Mouse (Mus musculus): Measurements from ENCODE around the gene Trafd1. TPM values are rescaled to one million over a fixed set of nuclear protein-coding genes. Genes with fewer than 3 reads are reported as not detected.

Trafd1 gene
- 86.9 and 94.6 TPM in 2 replicates for polyA plus RNA-seq (2014; fragmentation: Nextera tagmentation; extraction: Ambion mirVana)

DNA sequence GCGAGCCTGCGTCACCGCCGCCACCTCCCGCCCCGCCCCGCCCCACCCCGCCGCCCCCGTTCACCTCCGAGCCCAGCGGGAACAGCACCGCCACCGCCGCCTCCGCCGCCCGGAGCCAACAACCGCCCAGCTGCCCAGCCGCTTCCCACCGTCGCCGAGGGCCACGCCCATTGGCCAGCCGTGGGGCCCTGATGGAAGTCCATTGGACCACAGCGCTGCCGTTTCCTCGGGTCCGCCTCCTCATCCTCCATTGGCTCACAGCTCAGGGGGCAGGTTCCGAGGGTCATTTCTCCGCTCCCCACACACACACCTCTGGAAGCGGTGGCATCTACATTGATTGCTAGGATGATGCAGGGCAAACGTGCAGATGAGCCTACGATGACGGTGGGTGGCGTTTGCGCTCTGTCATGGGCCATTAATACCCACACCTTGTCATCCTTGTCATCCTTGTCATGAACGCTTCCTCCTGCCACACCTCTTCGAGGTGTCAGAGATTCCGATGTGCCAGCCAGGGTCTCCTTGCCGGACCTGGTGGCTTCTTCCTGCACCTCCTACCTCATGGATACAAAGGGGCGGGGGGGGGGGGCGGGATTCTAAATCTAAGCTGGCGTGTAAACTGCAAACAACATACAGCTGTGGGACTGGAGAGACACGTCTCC, at the start of gene Trafd1:
TSS of gene Trafd1 (minus strand) at position 172 of the 659 bp plus-strand sequence.
- Histone ChIP-seq H3K27ac (ENCODE audit: low read depth, low read length) (peak within 1 kb of the TSS; percentile 72), H3K4me3 (ENCODE audit: low read depth, low read length) (peak within 1 kb of the TSS; percentile 69), H3K9ac (ENCODE audit: low read length) (peak within 1 kb of the TSS; percentile 79), H3K27me3 (ENCODE audit: control insufficient read depth, insufficient read depth, low read length) (no peaks in the 10 kb centered on the region), H3K9me3 (ENCODE audit: control insufficient read depth, low read length) (no peaks in the 10 kb centered on the region), H3K4me2 (ENCODE audit: low read depth) (peak within 1 kb of the TSS; percentile 56), H3K4me1 (ENCODE audit: control insufficient read depth, insufficient read depth, low read length) (no peaks in the 10 kb centered on the region), H3K36me3 (ENCODE audit: control insufficient read depth, insufficient read depth, low read length) (peaks cover 7% of the 10 kb centered on the region)
- DNase-seq (ENCODE audit: low spot score) (peak; percentile 95), ATAC-seq (ENCODE audit: insufficient read depth, low FRiP score, low TSS enrichment) (peak; percentile 97)
- WGBS = 2% methylated on average over 20 of the region's 45 CpGs

DNA sequence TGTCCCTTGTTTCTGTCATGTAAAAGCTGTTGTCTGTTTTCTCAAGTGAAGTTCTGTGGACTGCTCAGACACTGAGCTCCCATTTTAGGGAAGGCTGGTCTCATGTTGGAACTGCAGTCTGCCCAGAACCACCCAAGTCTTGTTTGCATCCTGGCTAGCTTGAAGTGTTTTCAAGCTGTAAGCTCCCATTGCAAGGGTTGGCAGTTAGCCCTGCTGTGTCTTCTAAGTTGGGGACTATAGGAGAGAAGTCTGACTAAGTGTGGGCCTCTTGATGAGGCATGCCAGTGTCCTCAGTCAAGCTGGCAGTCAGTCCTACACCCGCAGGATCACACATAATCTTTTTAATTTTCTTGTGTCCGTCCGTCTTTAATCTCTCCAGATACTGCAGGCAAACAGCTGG, 43.5 kb upstream of the Trafd1 start:
- Histone ChIP-seq H3K9ac (ENCODE audit: low read length) (no peak overlapping the region), H3K27ac (ENCODE audit: low read depth, low read length) (no peak overlapping the region), H3K36me3 (ENCODE audit: control insufficient read depth, insufficient read depth, low read length) (peaks cover 54% of the 10 kb centered on the region), H3K9me3 (ENCODE audit: control insufficient read depth, low read length) (no peaks in the 10 kb centered on the region), H3K4me3 (ENCODE audit: low read depth, low read length) (no peak overlapping the region), H3K4me1 (ENCODE audit: control insufficient read depth, insufficient read depth, low read length) (no peaks in the 10 kb centered on the region), H3K4me2 (ENCODE audit: low read depth) (no peak overlapping the region), H3K27me3 (ENCODE audit: control insufficient read depth, insufficient read depth, low read length) (no peaks in the 10 kb centered on the region)
- DNase-seq (ENCODE audit: low spot score) = no peak
- ATAC-seq (ENCODE audit: insufficient read depth, low FRiP score, low TSS enrichment) = no peak
- 94% methylated on average over 3 of the region's 3 CpGs for WGBS

DNA sequence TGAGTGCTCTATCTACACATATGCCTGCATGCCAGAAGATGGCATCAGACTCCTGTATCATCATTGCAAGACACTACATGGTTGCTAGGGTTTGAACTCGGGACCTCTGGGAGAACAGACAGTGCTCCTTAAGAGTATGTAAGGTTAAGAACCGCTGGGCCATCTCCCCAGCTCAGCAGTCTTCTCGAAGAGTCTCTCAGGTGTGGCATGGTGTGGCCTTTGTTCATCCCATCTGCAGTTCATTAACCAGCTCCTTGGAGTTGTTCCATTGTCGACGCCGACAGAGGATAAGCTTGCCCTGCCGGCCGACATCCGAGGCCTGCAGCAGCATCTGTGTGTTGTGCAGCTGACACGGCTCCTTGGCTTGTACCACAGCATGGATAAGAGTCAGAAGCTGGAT, 37.9 kb upstream of the Trafd1 start:
- DNase-seq (ENCODE audit: low spot score) = no peak
- H3K9ac ChIP-seq (ENCODE audit: low read length) = no peak overlapping the region
- no peak overlapping the region for H3K27ac ChIP-seq (ENCODE audit: low read depth, low read length)
- 94% methylated on average over 10 of the region's 10 CpGs for WGBS
- no peak for ATAC-seq (ENCODE audit: insufficient read depth, low FRiP score, low TSS enrichment)
- no peaks in the 10 kb centered on the region for H3K27me3 ChIP-seq (ENCODE audit: control insufficient read depth, insufficient read depth, low read length)
- H3K36me3 ChIP-seq (ENCODE audit: control insufficient read depth, insufficient read depth, low read length) = peaks cover 42% of the 10 kb centered on the region
- no peak overlapping the region for H3K4me3 ChIP-seq (ENCODE audit: low read depth, low read length)
- no peak overlapping the region for H3K4me2 ChIP-seq (ENCODE audit: low read depth)
- no peaks in the 10 kb centered on the region for H3K9me3 ChIP-seq (ENCODE audit: control insufficient read depth, low read length)
- no peaks in the 10 kb centered on the region for H3K4me1 ChIP-seq (ENCODE audit: control insufficient read depth, insufficient read depth, low read length)

DNA sequence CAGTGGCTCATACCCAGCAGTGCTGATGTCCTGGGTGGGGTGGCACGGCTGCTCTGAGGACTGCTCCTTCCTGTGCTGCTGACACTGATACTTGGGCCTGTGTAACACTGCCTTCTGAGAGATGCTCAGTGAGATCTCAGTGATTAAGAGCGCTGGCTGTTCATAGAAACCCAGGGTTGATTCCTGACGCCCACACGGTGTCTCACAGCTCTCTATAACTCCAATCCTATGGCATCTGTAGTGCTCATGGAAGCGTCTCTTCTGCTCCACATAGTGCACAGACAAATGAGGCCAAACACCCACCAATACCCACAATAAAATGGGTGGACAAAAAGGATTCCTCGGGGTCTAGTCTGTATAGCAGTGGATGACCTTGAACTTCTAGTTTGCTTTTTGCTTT, 37.4 kb upstream of the Trafd1 start:
- no peaks in the 10 kb centered on the region for H3K27me3 ChIP-seq (ENCODE audit: control insufficient read depth, insufficient read depth, low read length)
- peaks cover 44% of the 10 kb centered on the region for H3K36me3 ChIP-seq (ENCODE audit: control insufficient read depth, insufficient read depth, low read length)
- 93% methylated on average over 6 of the region's 6 CpGs for whole genome bisulfite sequencing
- no peak overlapping the region for H3K4me3 ChIP-seq (ENCODE audit: low read depth, low read length)
- DNase-seq (ENCODE audit: low spot score) = no peak
- no peak for ATAC-seq (ENCODE audit: insufficient read depth, low FRiP score, low TSS enrichment)
- no peak overlapping the region for H3K27ac ChIP-seq (ENCODE audit: low read depth, low read length)
- no peaks in the 10 kb centered on the region for H3K4me1 ChIP-seq (ENCODE audit: control insufficient read depth, insufficient read depth, low read length)
- H3K9ac ChIP-seq (ENCODE audit: low read length) = no peak overlapping the region
- H3K9me3 ChIP-seq (ENCODE audit: control insufficient read depth, low read length) = no peaks in the 10 kb centered on the region
- no peak overlapping the region for H3K4me2 ChIP-seq (ENCODE audit: low read depth)

DNA sequence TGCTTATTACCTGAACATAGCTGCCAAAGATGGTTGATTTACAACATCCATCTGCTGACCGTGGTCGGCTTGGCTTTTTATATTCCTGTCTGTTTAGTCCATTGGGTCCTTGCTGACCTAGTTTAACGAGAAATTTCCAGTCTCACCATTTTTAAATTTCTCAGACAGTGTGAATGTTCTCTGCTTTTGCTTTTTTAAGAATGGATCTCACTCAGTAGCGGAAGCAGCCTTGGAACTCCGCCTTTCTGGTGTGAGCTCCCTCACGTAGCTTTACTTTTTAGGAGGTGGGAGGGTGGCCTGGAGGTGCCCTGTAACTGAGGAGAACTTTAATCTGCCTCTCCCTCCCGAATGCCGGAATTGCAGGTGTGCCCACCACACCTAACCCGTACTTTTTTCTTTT, 35.3 kb upstream of the Trafd1 start:
- ATAC-seq (ENCODE audit: insufficient read depth, low FRiP score, low TSS enrichment) = no peak
- Histone ChIP-seq H3K4me3 (ENCODE audit: low read depth, low read length) (no peak overlapping the region), H3K4me1 (ENCODE audit: control insufficient read depth, insufficient read depth, low read length) (no peaks in the 10 kb centered on the region), H3K4me2 (ENCODE audit: low read depth) (no peak overlapping the region), H3K27me3 (ENCODE audit: control insufficient read depth, insufficient read depth, low read length) (no peaks in the 10 kb centered on the region), H3K27ac (ENCODE audit: low read depth, low read length) (no peak overlapping the region), H3K9ac (ENCODE audit: low read length) (no peak overlapping the region), H3K9me3 (ENCODE audit: control insufficient read depth, low read length) (no peaks in the 10 kb centered on the region), H3K36me3 (ENCODE audit: control insufficient read depth, insufficient read depth, low read length) (peaks cover 39% of the 10 kb centered on the region)
- 95% methylated on average over 9 of the region's 9 CpGs for WGBS
- no peak for DNase-seq (ENCODE audit: low spot score)

DNA sequence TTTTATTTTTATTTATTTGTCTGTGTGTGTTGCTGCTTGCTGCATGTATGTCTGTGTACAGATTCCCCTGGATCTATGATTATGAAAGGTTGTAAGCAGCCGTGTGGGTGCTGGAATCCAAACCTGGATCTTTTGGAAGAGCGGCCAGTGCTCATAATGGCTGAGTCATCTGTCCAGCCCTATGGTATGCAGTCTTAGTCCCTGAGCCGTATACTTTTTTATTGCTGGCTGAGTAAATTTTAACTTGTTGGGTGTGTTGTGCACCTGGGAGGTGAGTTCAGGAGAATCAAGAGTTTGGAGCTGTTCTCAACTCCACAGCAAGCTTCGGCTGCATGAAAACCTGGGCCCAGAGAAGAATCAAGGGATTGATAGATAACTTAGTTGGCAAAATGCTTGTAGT, 25.5 kb upstream of the Trafd1 start:
- ATAC-seq (ENCODE audit: insufficient read depth, low FRiP score, low TSS enrichment) (no peak), DNase-seq (ENCODE audit: low spot score) (no peak)
- Histone ChIP-seq H3K4me2 (ENCODE audit: low read depth) (no peak overlapping the region), H3K9me3 (ENCODE audit: control insufficient read depth, low read length) (no peaks in the 10 kb centered on the region), H3K4me3 (ENCODE audit: low read depth, low read length) (no peak overlapping the region), H3K27me3 (ENCODE audit: control insufficient read depth, insufficient read depth, low read length) (no peaks in the 10 kb centered on the region), H3K9ac (ENCODE audit: low read length) (no peak overlapping the region), H3K27ac (ENCODE audit: low read depth, low read length) (no peak overlapping the region), H3K36me3 (ENCODE audit: control insufficient read depth, insufficient read depth, low read length) (peaks cover 21% of the 10 kb centered on the region), H3K4me1 (ENCODE audit: control insufficient read depth, insufficient read depth, low read length) (no peaks in the 10 kb centered on the region)
- WGBS = 96% methylated on average over 4 of the region's 4 CpGs

DNA sequence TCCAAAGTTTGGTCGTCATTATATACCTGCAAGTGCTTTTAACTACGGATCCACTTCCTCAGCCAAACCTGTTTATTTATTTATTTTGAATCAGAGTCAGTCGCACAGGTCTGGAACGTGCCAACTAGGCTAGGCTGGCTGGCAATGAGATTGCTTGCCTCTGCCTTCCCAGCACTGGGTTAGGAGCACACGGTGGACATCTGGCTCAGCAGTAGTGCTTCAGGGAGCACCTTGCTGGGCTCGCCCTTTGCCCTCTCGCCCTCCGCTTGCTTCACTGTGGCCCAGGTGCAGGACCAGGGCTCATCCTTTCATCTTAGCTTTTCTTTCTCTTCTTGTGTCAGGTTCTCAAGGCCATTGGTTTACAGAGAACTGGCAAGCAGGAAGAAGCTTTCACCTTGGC, 22.4 kb upstream of the Trafd1 start:
- H3K9ac ChIP-seq (ENCODE audit: low read length) = no peak overlapping the region
- 93% methylated on average over 8 of the region's 8 CpGs for WGBS
- no peak for DNase-seq (ENCODE audit: low spot score)
- peaks cover 8% of the 10 kb centered on the region for H3K36me3 ChIP-seq (ENCODE audit: control insufficient read depth, insufficient read depth, low read length)
- H3K27ac ChIP-seq (ENCODE audit: low read depth, low read length) = no peak overlapping the region
- no peak overlapping the region for H3K4me3 ChIP-seq (ENCODE audit: low read depth, low read length)
- no peaks in the 10 kb centered on the region for H3K9me3 ChIP-seq (ENCODE audit: control insufficient read depth, low read length)
- H3K4me2 ChIP-seq (ENCODE audit: low read depth) = no peak overlapping the region
- no peaks in the 10 kb centered on the region for H3K4me1 ChIP-seq (ENCODE audit: control insufficient read depth, insufficient read depth, low read length)
- H3K27me3 ChIP-seq (ENCODE audit: control insufficient read depth, insufficient read depth, low read length) = no peaks in the 10 kb centered on the region
- ATAC-seq (ENCODE audit: insufficient read depth, low FRiP score, low TSS enrichment) = no peak

DNA sequence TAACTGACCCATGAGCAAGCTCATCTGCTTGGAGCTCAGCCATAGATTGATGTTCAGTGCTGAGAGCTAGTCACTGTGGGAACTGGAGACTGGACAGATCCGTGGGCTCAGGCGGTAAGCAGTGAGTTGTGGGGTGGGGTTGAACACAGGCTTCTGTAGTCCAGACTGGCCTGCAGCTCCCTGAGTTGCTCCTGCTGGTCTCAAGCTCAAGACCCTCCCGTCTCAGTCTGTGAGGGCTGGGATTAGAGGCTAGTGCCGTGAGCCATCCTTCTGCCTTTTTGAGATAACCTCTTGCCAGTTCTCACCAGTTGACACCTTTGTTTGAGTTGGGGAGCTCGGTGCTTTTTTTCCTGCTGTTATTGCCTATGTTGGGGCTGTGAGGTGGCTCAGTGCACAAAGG, 15.4 kb upstream of the Trafd1 start:
- no peak overlapping the region for H3K4me2 ChIP-seq (ENCODE audit: low read depth)
- H3K4me3 ChIP-seq (ENCODE audit: low read depth, low read length) = no peak overlapping the region
- ATAC-seq (ENCODE audit: insufficient read depth, low FRiP score, low TSS enrichment) (no peak), DNase-seq (ENCODE audit: low spot score) (no peak)
- no peaks in the 10 kb centered on the region for H3K9me3 ChIP-seq (ENCODE audit: control insufficient read depth, low read length)
- 91% methylated on average over 5 of the region's 5 CpGs for WGBS
- no peak overlapping the region for H3K27ac ChIP-seq (ENCODE audit: low read depth, low read length)
- H3K4me1 ChIP-seq (ENCODE audit: control insufficient read depth, insufficient read depth, low read length) = peaks cover 6% of the 10 kb centered on the region; the same call in 1 of the 2 replicates
- H3K9ac ChIP-seq (ENCODE audit: low read length) = no peak overlapping the region
- no peaks in the 10 kb centered on the region for H3K27me3 ChIP-seq (ENCODE audit: control insufficient read depth, insufficient read depth, low read length)
- no peaks in the 10 kb centered on the region; the same call in 1 of the 2 replicates for H3K36me3 ChIP-seq (ENCODE audit: control insufficient read depth, insufficient read depth, low read length)

DNA sequence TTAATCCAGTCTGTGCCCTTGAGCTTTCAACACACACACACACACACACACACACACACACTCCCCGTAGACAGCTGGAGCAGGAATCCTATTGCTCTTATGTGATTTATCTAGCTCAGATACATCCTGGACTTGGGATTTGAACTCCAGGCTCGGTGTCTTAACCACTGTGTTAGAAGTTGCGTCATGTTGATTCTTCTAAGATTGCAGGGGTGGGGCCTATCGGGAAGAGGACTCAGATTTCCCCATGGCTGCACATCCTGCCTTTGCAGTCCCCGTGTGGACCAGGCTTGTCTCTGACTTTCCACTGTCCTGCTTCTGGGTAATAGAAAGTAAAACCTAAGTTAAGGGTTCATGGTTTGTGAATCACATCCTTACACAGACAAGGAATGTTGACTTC, 14.6 kb upstream of the Trafd1 start:
- Histone ChIP-seq H3K27ac (ENCODE audit: low read depth, low read length) (no peak overlapping the region), H3K27me3 (ENCODE audit: control insufficient read depth, insufficient read depth, low read length) (no peaks in the 10 kb centered on the region), H3K4me2 (ENCODE audit: low read depth) (no peak overlapping the region), H3K9ac (ENCODE audit: low read length) (no peak overlapping the region), H3K36me3 (ENCODE audit: control insufficient read depth, insufficient read depth, low read length) (no peaks in the 10 kb centered on the region; the same call in 1 of the 2 replicates), H3K4me3 (ENCODE audit: low read depth, low read length) (no peak overlapping the region), H3K4me1 (ENCODE audit: control insufficient read depth, insufficient read depth, low read length) (peaks cover 6% of the 10 kb centered on the region; the same call in 1 of the 2 replicates), H3K9me3 (ENCODE audit: control insufficient read depth, low read length) (no peaks in the 10 kb centered on the region)
- 82% methylated on average over 5 of the region's 5 CpGs for WGBS
- DNase-seq (ENCODE audit: low spot score) (no peak), ATAC-seq (ENCODE audit: insufficient read depth, low FRiP score, low TSS enrichment) (no peak)

Measured in neural tube, embryonic 11.5 days (tissue).